Mouse (Mus musculus) liver, adult (tissue): ENCODE results near the gene Tgm2.

Experiments used
- GATA4 ChIP-seq: IDR thresholded peaks from 2 replicates; pipeline ENCODE4 v1.6.1; 2014; ENCODE audit warnings: mild to moderate bottlenecking, low read length; ENCODE audit not compliant: insufficient replicate concordance

Gene Tgm2

GRCm38 (mm10) chr2:158137771-158138170 lies 8.5 kb downstream of the Tgm2 start:
- TF ChIP-seq GATA4: no peak

GRCm38 (mm10) chr2:158136205-158136604 lies 10.0 kb downstream of the Tgm2 start:
- peak; percentile 76; the same call in 1 of the 2 replicates for TF ChIP-seq GATA4

GRCm38 (mm10) chr2:158133050-158133449 lies 13.2 kb downstream of the Tgm2 start:
- no peak for TF ChIP-seq GATA4

GRCm38 (mm10) chr2:158132320-158132719 lies 13.9 kb downstream of the Tgm2 start:
- no peak for TF ChIP-seq GATA4

GRCm38 (mm10) chr2:158131197-158131835 lies 14.9 kb downstream of the Tgm2 start:
- TF ChIP-seq GATA4: no peak

GRCm38 (mm10) chr2:158130391-158130986 lies 15.7 kb downstream of the Tgm2 start:
- TF ChIP-seq GATA4: no peak

GRCm38 (mm10) chr2:158129291-158130002 lies 16.8 kb downstream of the Tgm2 start:
- TF ChIP-seq GATA4: no peak

- TF ChIP-seq GATA4: no peak
Observed at GRCm38 (mm10) chr2:158128461-158129130, 17.6 kb downstream of the Tgm2 start.

- no peak for TF ChIP-seq GATA4
Observed at GRCm38 (mm10) chr2:158127872-158128271, 18.4 kb downstream of the Tgm2 start.

GRCm38 (mm10) chr2:158127245-158127644 lies 19.0 kb downstream of the Tgm2 start:
- no peak for TF ChIP-seq GATA4

- no peak for TF ChIP-seq GATA4
Observed at GRCm38 (mm10) chr2:158122814-158123213, 23.4 kb downstream of the Tgm2 start.

GRCm38 (mm10) chr2:158121645-158122326 lies 24.4 kb downstream of the Tgm2 start:
- peak; percentile 57; the same call in 1 of the 2 replicates for TF ChIP-seq GATA4

- TF ChIP-seq GATA4: no peak
Observed at GRCm38 (mm10) chr2:158120868-158121267, 25.4 kb downstream of the Tgm2 start.

- no peak for TF ChIP-seq GATA4
Observed at GRCm38 (mm10) chr2:158120211-158120610, 26.0 kb downstream of the Tgm2 start.

- TF ChIP-seq GATA4: no peak
Observed at GRCm38 (mm10) chr2:158119145-158119544, 27.1 kb downstream of the Tgm2 start.
